Comparison of ENCODE assay signal across 8 mouse cellular contexts in the genomic region with DNA sequence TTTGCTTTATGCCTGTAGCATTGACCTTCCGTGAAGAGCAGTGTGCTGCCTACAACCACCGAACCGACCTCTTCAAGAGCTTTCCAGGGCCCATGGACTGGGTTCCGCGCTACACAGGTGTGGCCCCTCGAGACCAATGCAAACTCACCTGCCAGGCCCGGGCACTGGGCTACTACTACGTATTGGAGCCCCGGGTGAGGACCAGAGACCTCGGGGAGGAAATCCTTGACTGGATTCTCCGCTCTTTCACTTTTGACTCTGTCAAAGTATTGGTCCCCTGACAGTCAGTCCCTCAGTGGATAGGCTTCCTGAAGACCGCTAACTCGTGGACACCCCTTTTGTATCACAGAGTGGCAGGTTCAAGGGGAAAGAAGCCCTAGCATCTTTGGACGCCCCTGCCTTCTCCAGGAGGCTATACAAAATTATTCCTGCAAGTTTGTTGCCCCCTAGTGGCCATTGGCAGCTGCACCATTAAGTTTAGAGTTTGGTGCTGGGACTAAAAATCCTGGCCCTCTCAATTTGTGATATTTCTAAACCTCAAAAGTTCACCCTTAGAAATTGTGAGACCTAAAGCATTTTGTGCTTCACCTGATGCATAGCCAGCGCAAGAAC. TPM values are rescaled to one million over a fixed set of nuclear protein-coding genes. Genes with fewer than 3 reads are reported as not detected.
A peak's percentile ranks its signal among the peaks of the same experiment; 100 is the strongest.
DNase-seq lines count a peak whose midpoint lies in the region; ATAC-seq and TF ChIP-seq lines count a peak whose summit lies in the region.

No protein-coding gene starts in this region.

- H3K27me3 ChIP-seq in erythroblast, embryonic 14.5 days (ENCODE audit: control insufficient read depth): peaks cover 58% of the 10 kb centered on the region
- H3K27me3 ChIP-seq in lung, embryonic 14.5 days (ENCODE audit: insufficient read depth, low read length): no peaks in the 10 kb centered on the region

- H3K9ac ChIP-seq in lung, embryonic 14.5 days: no peak overlapping the region

- ATAC-seq in inflammation-experienced regulatory T-cells, adult 6 months: peak; percentile 73
- ATAC-seq in lung, embryonic 14.5 days (ENCODE audit: insufficient read depth): peak; percentile 5; the same call in 1 of the 2 replicates

- peak; percentile 85 for TF ChIP-seq CTCF in lung, embryonic 14.5 days (IDR thresholded peaks at IDR 0.05; ENCODE audit: low read depth)

- no peaks in the 10 kb centered on the region for H3K36me3 ChIP-seq in erythroblast, embryonic 14.5 days (ENCODE audit: control insufficient read depth)
- H3K36me3 ChIP-seq in lung, embryonic 14.5 days (ENCODE audit: insufficient read depth): peaks cover 13% of the 10 kb centered on the region; the same call in 1 of the 2 replicates

- 56% methylated on average over 15 of the region's 15 CpGs for WGBS in lung, embryonic 14.5 days

- H3K4me1 ChIP-seq in erythroblast, embryonic 14.5 days (ENCODE audit: control insufficient read depth): peaks cover 17% of the 10 kb centered on the region
- peaks cover 11% of the 10 kb centered on the region for H3K4me1 ChIP-seq in lung, embryonic 14.5 days (ENCODE audit: insufficient read depth)

- no peak overlapping the region for H3K27ac ChIP-seq in lung, embryonic 14.5 days (ENCODE audit: low read depth)

- peak overlapping the region; percentile 16 for H3K4me3 ChIP-seq in erythroblast, embryonic 14.5 days (replicated peaks)
- no peak overlapping the region for H3K4me3 ChIP-seq in lung, embryonic 14.5 days (ENCODE audit: low read depth, low read length)

- H3K4me2 ChIP-seq in lung, embryonic 14.5 days: no peak overlapping the region

- no peaks in the 10 kb centered on the region for H3K9me3 ChIP-seq in erythroblast, embryonic 14.5 days (ENCODE audit: control insufficient read depth, low read length)
- H3K9me3 ChIP-seq in lung, embryonic 14.5 days (ENCODE audit: low read depth, low read length): no peaks in the 10 kb centered on the region

- peak; percentile 64 to 67 for DNase-seq in cerebellum, adult 18-20 months
- DNase-seq in cerebellum, adult 11 months: no peak
- peak; percentile 85 for DNase-seq in 3T3-L1 (ENCODE audit: low read depth, low spot score)
- DNase-seq in adrenal gland, postnatal 14 days: peak; percentile 81
- peak; percentile 91 for DNase-seq in lung, embryonic 14.5 days
- DNase-seq in right cerebral cortex, postnatal 4 days: peak; percentile 61

RNA-seq across cellular contexts. Expression of a gene that starts 5.9 kb away (rescaled TPM):
- total RNA-seq in adrenal gland, postnatal 14 days (2021): 875 and 896 TPM in 2 replicates
- polyA plus RNA-seq in erythroblast, embryonic 14.5 days (2012): 7.0 and 7.5 TPM in 2 replicates
- 100 to 1,000 TPM; 106 to 120 (median 119) TPM for polyA plus RNA-seq in inflammation-experienced regulatory T-cells, adult 6 months (2017; shearing (Covaris generic))
- polyA plus RNA-seq in lung, embryonic 14.5 days (2014; fragmentation: Nextera tagmentation; extraction: Ambion mirVana): 244 and 250 TPM in 2 replicates

RNA-seq across cellular contexts. Expression of a gene that starts 6.8 kb away (rescaled TPM):
- 3.1 and 3.4 TPM in 2 replicates for total RNA-seq in adrenal gland, postnatal 14 days (2021)
- not detected in 2 replicates for polyA plus RNA-seq in erythroblast, embryonic 14.5 days (2012)
- under 1 TPM in 1 of 3 experiments, not detected in 2; 0.09 TPM for polyA plus RNA-seq in inflammation-experienced regulatory T-cells, adult 6 months (2017; shearing (Covaris generic))
- polyA plus RNA-seq in lung, embryonic 14.5 days (2014; fragmentation: Nextera tagmentation; extraction: Ambion mirVana): 6.6 and 7.5 TPM in 2 replicates

RNA-seq across cellular contexts. Expression of a gene that starts 13.1 kb away (rescaled TPM):
- 31.1 and 34.1 TPM in 2 replicates for total RNA-seq in adrenal gland, postnatal 14 days (2021)
- 11.1 and 11.6 TPM in 2 replicates for polyA plus RNA-seq in erythroblast, embryonic 14.5 days (2012)
- polyA plus RNA-seq in inflammation-experienced regulatory T-cells, adult 6 months (2017; shearing (Covaris generic)): 10 to 100 TPM; 35.3 to 68.9 (median 60.8) TPM
- polyA plus RNA-seq in lung, embryonic 14.5 days (2014; fragmentation: Nextera tagmentation; extraction: Ambion mirVana): 80.3 and 94.3 TPM in 2 replicates

RNA-seq across cellular contexts. Expression of a gene that starts 22.9 kb away (rescaled TPM):
- 13.4 and 18.8 TPM in 2 replicates for total RNA-seq in adrenal gland, postnatal 14 days (2021)
- 0.13 and 0.17 TPM in 2 replicates for polyA plus RNA-seq in erythroblast, embryonic 14.5 days (2012)
- polyA plus RNA-seq in inflammation-experienced regulatory T-cells, adult 6 months (2017; shearing (Covaris generic)): 10 to 100 TPM in 1 of 3 experiments, not detected in 2; 10.7 TPM
- 44.2 and 47.3 TPM in 2 replicates for polyA plus RNA-seq in lung, embryonic 14.5 days (2014; fragmentation: Nextera tagmentation; extraction: Ambion mirVana)

RNA-seq across cellular contexts. Expression of a gene that starts 23.9 kb away (rescaled TPM):
- total RNA-seq in adrenal gland, postnatal 14 days (2021): 34.8 and 38.1 TPM in 2 replicates
- polyA plus RNA-seq in erythroblast, embryonic 14.5 days (2012): 89.9 and 167 TPM in 2 replicates
- polyA plus RNA-seq in inflammation-experienced regulatory T-cells, adult 6 months (2017; shearing (Covaris generic)): 10 to 100 TPM; 38.2 to 90.1 (median 78.6) TPM
- polyA plus RNA-seq in lung, embryonic 14.5 days (2014; fragmentation: Nextera tagmentation; extraction: Ambion mirVana): 50.9 and 51.7 TPM in 2 replicates

Comparison
In these comparisons a context has a peak if more than half of its experiments do, and no peak if none do; other contexts are left out.
1. RNA of a gene that starts 5.9 kb away (polyA plus RNA-seq): 244 to 250 TPM in lung, embryonic 14.5 days and 106 to 120 TPM in inflammation-experienced regulatory T-cells, adult 6 months; 7.0 to 7.5 TPM in erythroblast, embryonic 14.5 days; every median in the first group is over 10 times any median in the second.